Mouse (Mus musculus) thymus, adult 2 months (tissue): ENCODE measurements around the gene C1s1.

ENCODE experiments used
- CTCF ChIP-seq: fragments of 200-500 bp; IDR thresholded peaks from 2 replicates; pipeline ENCODE4 v1.5.1; 2012; ENCODE audit warnings: mild to moderate bottlenecking, control low read depth, low read length, moderate library complexity, borderline replicate concordance; ENCODE audit not compliant: control insufficient read depth, poor library complexity, insufficient read depth; ENCODE audit errors: extremely low read depth
- POLR2A ChIP-seq: fragments of 200-500 bp; IDR thresholded peaks from 2 replicates; pipeline ENCODE4 v1.6.1; 2012; ENCODE audit warnings: mild to moderate bottlenecking, low read length, control low read depth, moderate library complexity; ENCODE audit not compliant: control insufficient read depth, poor library complexity, insufficient read depth; ENCODE audit errors: extremely low read depth

DNA sequence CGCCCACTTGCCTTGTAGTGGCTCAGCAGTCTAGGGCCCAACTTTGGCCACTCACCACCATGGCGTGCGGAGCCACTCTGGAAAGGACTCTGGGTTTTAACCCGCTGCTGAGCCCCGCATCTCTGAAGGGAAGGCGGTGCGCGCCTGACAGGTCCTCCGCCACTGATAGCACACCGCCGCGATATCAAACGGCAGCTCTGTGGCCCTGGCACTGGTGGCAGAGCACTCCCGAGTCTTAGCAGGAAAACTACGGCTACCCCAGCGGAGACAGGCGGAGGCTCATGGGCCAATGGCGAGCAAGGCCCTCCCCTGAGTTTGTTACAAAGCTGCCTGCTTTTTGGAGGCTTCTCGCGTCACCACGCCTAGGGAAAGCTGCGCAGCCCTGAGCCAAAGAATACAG is 10.6 kb upstream of the C1s1 start:
- TF ChIP-seq CTCF (no peak), POLR2A (no peak)
